Mouse (Mus musculus): ENCODE data around the gene Olfr154. TPM values are rescaled to one million over a fixed set of nuclear protein-coding genes. Genes with fewer than 3 reads are reported as not detected.
"Not testable (repeated sequence)": the region's sequence is repeated elsewhere in the genome, so short reads cannot be mapped to it uniquely, and the experiment has no call there.

The Olfr154 gene
- not detected in 2 replicates for polyA plus RNA-seq (2015; fragmentation: Nextera tagmentation; extraction: Ambion mirVana)

DNA sequence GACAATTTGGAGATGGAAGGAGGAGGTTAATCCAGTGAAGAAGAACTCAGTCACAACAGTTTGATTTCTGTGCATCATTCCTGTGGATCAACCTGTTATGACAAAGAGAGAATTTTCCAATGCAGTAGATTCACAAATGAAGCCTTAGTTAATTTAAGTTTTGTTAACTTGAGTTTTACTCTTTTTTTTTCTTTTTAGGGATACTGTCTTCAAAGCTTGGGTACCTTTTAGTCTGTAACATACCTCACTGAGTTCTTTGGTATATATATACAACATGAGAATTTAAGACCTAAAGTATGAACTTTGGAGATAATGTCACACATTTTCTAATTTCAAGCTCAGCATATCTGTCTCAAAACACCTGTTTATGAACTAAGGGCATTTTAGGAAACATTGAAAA lies at the start of gene Olfr154:
TSS of gene Olfr154 (minus strand) at position 101 of the 400 bp plus-strand sequence.
- not testable (repeated sequence) for H3K9ac ChIP-seq (ENCODE audit: low read depth, low read length); H3K27me3 ChIP-seq (replicated peaks; ENCODE audit: control insufficient read depth, insufficient read depth, low read length); H3K4me3 ChIP-seq (ENCODE audit: low read length); H3K4me1 ChIP-seq (ENCODE audit: control insufficient read depth, insufficient read depth, low read length); H3K9me3 ChIP-seq (ENCODE audit: control insufficient read depth, low read length); ATAC-seq; H3K4me2 ChIP-seq (ENCODE audit: low read depth, low read length); H3K36me3 ChIP-seq (ENCODE audit: control insufficient read depth, insufficient read depth, low read length); H3K27ac ChIP-seq (ENCODE audit: low read length)

DNA sequence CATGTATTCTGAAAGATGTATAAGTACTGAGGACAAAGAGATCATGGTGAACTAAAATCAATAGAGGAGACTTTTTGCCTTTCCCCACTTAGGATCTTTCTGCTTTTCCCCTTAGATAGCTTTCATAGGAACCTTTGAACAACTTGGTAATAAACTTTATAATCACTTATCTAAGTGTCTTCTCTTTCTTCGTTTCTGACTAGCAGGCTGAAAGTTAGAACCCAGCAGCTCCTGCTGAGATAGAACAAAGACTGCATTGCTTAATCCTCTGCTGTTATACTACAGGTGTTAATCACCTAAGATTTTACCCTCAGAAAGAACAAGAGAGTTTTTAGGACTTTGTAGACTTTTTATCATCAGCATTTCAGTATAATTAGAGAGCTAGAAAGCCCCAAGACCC lies 46.9 kb upstream of the Olfr154 start:
- peak; percentile 75 for ATAC-seq

DNA sequence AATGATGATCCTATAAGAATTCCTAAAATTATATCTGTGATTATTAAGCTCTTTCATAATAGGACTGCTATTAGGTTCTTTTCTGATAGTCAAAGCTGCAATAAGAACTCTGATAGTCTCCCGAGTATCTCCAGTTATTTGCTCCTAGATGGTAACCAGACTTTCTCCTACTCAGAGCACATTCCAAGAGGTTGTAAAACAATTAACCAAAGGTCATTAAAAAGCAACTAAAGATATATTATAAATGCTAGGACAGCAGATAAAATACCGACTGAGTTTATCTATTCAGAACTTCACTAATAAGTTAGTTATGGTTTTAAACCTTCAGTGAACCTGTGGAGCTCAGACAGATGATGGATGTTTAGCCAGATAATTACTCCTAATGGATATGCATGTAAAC lies 46.4 kb upstream of the Olfr154 start:
- H3K36me3 ChIP-seq (ENCODE audit: control insufficient read depth, insufficient read depth, low read length); H3K4me3 ChIP-seq (ENCODE audit: low read length); H3K9ac ChIP-seq (ENCODE audit: low read depth, low read length); H3K9me3 ChIP-seq (ENCODE audit: control insufficient read depth, low read length); H3K4me1 ChIP-seq (ENCODE audit: control insufficient read depth, insufficient read depth, low read length); H3K4me2 ChIP-seq (ENCODE audit: low read depth, low read length); H3K27ac ChIP-seq (ENCODE audit: low read length); H3K27me3 ChIP-seq (replicated peaks; ENCODE audit: control insufficient read depth, insufficient read depth, low read length): not testable (repeated sequence)
- ATAC-seq: peak; percentile 79
- 11% methylated on average over 2 of the region's 2 CpGs for WGBS

More for the DNA sequence above, 46.9 kb upstream of the Olfr154 start:
- no peaks in the 10 kb centered on the region for H3K9me3 ChIP-seq (ENCODE audit: control insufficient read depth, low read length)
- no peak overlapping the region for H3K9ac ChIP-seq (ENCODE audit: low read depth, low read length)
- no peak overlapping the region for H3K4me2 ChIP-seq (ENCODE audit: low read depth, low read length)
- no peaks in the 10 kb centered on the region for H3K4me1 ChIP-seq (ENCODE audit: control insufficient read depth, insufficient read depth, low read length)
- H3K27ac ChIP-seq (ENCODE audit: low read length): no peak overlapping the region
- no peaks in the 10 kb centered on the region for H3K36me3 ChIP-seq (ENCODE audit: control insufficient read depth, insufficient read depth, low read length)
- no peaks in the 10 kb centered on the region for H3K27me3 ChIP-seq (replicated peaks; ENCODE audit: control insufficient read depth, insufficient read depth, low read length)
- WGBS: 19% methylated on average over 1 of the region's 1 CpGs
- H3K4me3 ChIP-seq (ENCODE audit: low read length): no peak overlapping the region

DNA sequence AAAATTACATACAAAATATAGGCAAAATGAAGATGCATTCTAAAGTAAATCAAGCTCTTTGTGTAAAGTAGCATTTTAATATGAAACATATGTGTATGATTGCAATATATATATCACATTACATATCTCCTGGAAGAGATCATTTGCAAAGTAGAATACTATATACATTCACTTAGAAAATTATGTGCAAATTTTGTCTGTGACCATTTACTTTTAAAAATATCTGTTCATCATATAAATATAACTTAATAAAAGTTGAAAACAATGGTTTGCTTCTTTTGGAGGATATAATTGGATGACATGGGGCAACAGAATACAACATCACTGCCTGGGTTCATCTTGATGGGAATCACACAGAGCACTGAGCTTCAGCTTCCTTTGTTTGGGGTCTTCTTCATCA lies 24.9 kb upstream of the Olfr154 start, which contains the start of gene Olfr1008:
TSS of gene Olfr1008 (plus strand) at position 301 of the 400 bp plus-strand sequence.
- no peaks in the 10 kb centered on the region for H3K36me3 ChIP-seq (ENCODE audit: control insufficient read depth, insufficient read depth, low read length)
- H3K4me3 ChIP-seq (ENCODE audit: low read length): no peak within 1 kb of the TSS
- H3K9ac ChIP-seq (ENCODE audit: low read depth, low read length): no peak within 1 kb of the TSS
- H3K4me2 ChIP-seq (ENCODE audit: low read depth, low read length): no peak within 1 kb of the TSS
- no peaks in the 10 kb centered on the region for H3K27me3 ChIP-seq (replicated peaks; ENCODE audit: control insufficient read depth, insufficient read depth, low read length)
- H3K9me3 ChIP-seq (ENCODE audit: control insufficient read depth, low read length): no peaks in the 10 kb centered on the region
- ATAC-seq: no peak
- H3K27ac ChIP-seq (ENCODE audit: low read length): no peak within 1 kb of the TSS
- H3K4me1 ChIP-seq (ENCODE audit: control insufficient read depth, insufficient read depth, low read length): no peaks in the 10 kb centered on the region

DNA sequence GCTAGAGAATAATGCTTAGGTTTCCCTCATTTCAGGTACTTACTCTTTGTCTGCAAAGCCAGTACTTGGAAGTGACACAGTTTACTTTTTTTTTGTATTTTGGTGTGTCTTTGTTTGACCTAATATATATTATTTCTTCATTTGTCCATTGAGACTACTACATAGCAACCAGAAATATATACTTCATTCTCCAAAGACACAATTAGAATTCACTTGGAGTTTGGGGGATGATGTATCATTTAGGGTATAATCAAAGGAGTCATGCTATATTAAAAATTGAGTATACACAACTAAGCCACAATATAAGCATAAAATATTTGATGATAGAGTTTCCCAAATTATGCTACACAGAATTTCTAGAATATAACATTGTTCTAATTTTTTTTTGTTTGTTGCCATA lies 14.4 kb upstream of the Olfr154 start, which contains the start of gene Olfr1006:
TSS of gene Olfr1006 (minus strand) at position 101 of the 400 bp plus-strand sequence.
- Histone ChIP-seq H3K27ac (ENCODE audit: low read length) (no peak within 1 kb of the TSS), H3K4me3 (ENCODE audit: low read length) (no peak within 1 kb of the TSS), H3K4me2 (ENCODE audit: low read depth, low read length) (no peak within 1 kb of the TSS), H3K36me3 (ENCODE audit: control insufficient read depth, insufficient read depth, low read length) (no peaks in the 10 kb centered on the region), H3K27me3 (replicated peaks; ENCODE audit: control insufficient read depth, insufficient read depth, low read length) (no peaks in the 10 kb centered on the region), H3K9ac (ENCODE audit: low read depth, low read length) (no peak within 1 kb of the TSS), H3K9me3 (ENCODE audit: control insufficient read depth, low read length) (no peaks in the 10 kb centered on the region), H3K4me1 (ENCODE audit: control insufficient read depth, insufficient read depth, low read length) (no peaks in the 10 kb centered on the region)
- ATAC-seq: no peak

DNA sequence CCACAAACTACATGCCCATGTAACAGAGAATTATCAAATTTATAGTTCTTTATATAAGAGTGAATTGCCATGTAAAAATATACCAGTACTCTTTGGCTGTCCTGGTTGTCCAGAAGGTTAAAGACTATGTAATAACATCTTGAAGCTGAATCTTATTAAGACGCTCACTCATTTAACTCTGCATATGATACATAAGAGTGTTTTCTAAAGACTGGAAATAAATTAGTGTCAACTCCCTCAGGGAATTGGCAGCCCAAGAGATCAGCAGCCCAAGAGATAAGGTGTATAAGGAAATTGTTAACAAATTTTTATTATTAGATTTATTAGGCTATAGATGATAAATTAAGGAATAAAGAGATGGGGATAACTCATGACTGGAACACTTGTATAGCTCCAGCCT lies 13.7 kb downstream of the Olfr154 start, which contains the start of gene Olfr1002:
TSS of gene Olfr1002 (minus strand) at position 101 of the 400 bp plus-strand sequence.
- ATAC-seq: no peak
- Histone ChIP-seq H3K9me3 (ENCODE audit: control insufficient read depth, low read length) (no peaks in the 10 kb centered on the region), H3K27ac (ENCODE audit: low read length) (no peak within 1 kb of the TSS), H3K4me1 (ENCODE audit: control insufficient read depth, insufficient read depth, low read length) (no peaks in the 10 kb centered on the region), H3K9ac (ENCODE audit: low read depth, low read length) (no peak within 1 kb of the TSS), H3K4me2 (ENCODE audit: low read depth, low read length) (no peak within 1 kb of the TSS), H3K4me3 (ENCODE audit: low read length) (no peak within 1 kb of the TSS), H3K36me3 (ENCODE audit: control insufficient read depth, insufficient read depth, low read length) (no peaks in the 10 kb centered on the region), H3K27me3 (replicated peaks; ENCODE audit: control insufficient read depth, insufficient read depth, low read length) (no peaks in the 10 kb centered on the region)
- 85% methylated on average over 1 of the region's 1 CpGs for WGBS

Other genes starting within 250 kb of the Olfr154 start
- gene Olfr993, start 249.6 kb downstream of the Olfr154 start, polyA plus RNA-seq (2015; fragmentation: Nextera tagmentation; extraction: Ambion mirVana): not detected in 2 replicates
- gene Olfr994, start 228.0 kb downstream of the Olfr154 start, polyA plus RNA-seq (2015; fragmentation: Nextera tagmentation; extraction: Ambion mirVana): not detected in 2 replicates
- not detected in 2 replicates for gene Olfr995, start 220.8 kb downstream of the Olfr154 start, polyA plus RNA-seq (2015; fragmentation: Nextera tagmentation; extraction: Ambion mirVana)
- 0.09 TPM in 1 of 2 replicates, not detected in the other for gene 4833423E24Rik, start 145.4 kb downstream of the Olfr154 start, polyA plus RNA-seq (2015; fragmentation: Nextera tagmentation; extraction: Ambion mirVana)
- not detected in 2 replicates for gene Olfr996, start 85.2 kb downstream of the Olfr154 start, polyA plus RNA-seq (2015; fragmentation: Nextera tagmentation; extraction: Ambion mirVana)
- gene Olfr998, start 75.5 kb downstream of the Olfr154 start, polyA plus RNA-seq (2015; fragmentation: Nextera tagmentation; extraction: Ambion mirVana): not detected in 2 replicates
- gene Olfr1000, start 52.6 kb downstream of the Olfr154 start, polyA plus RNA-seq (2015; fragmentation: Nextera tagmentation; extraction: Ambion mirVana): not detected in 2 replicates
- gene Olfr1002, start 13.8 kb downstream of the Olfr154 start, polyA plus RNA-seq (2015; fragmentation: Nextera tagmentation; extraction: Ambion mirVana): not detected in 2 replicates
- gene Olfr1006, start 14.3 kb upstream of the Olfr154 start, polyA plus RNA-seq (2015; fragmentation: Nextera tagmentation; extraction: Ambion mirVana): not detected in 2 replicates
- gene Olfr1008, start 25.0 kb upstream of the Olfr154 start, polyA plus RNA-seq (2015; fragmentation: Nextera tagmentation; extraction: Ambion mirVana): not detected in 2 replicates
- not detected in 2 replicates for gene Olfr1009, start 51.0 kb upstream of the Olfr154 start, polyA plus RNA-seq (2015; fragmentation: Nextera tagmentation; extraction: Ambion mirVana)
- not detected in 2 replicates for gene Olfr1012, start 98.3 kb upstream of the Olfr154 start, polyA plus RNA-seq (2015; fragmentation: Nextera tagmentation; extraction: Ambion mirVana)
- not detected in 2 replicates for gene Olfr1013, start 102.6 kb upstream of the Olfr154 start, polyA plus RNA-seq (2015; fragmentation: Nextera tagmentation; extraction: Ambion mirVana)
- gene Olfr1014, start 108.3 kb upstream of the Olfr154 start, polyA plus RNA-seq (2015; fragmentation: Nextera tagmentation; extraction: Ambion mirVana): not detected in 2 replicates
- gene Olfr1015, start 117.6 kb upstream of the Olfr154 start, polyA plus RNA-seq (2015; fragmentation: Nextera tagmentation; extraction: Ambion mirVana): not detected in 2 replicates
- gene Olfr1016, start 138.1 kb upstream of the Olfr154 start, polyA plus RNA-seq (2015; fragmentation: Nextera tagmentation; extraction: Ambion mirVana): not detected in 2 replicates
- not detected in 2 replicates for gene Olfr1018, start 154.0 kb upstream of the Olfr154 start, polyA plus RNA-seq (2015; fragmentation: Nextera tagmentation; extraction: Ambion mirVana)
- not detected in 2 replicates for gene Olfr1019, start 181.0 kb upstream of the Olfr154 start, polyA plus RNA-seq (2015; fragmentation: Nextera tagmentation; extraction: Ambion mirVana)
- not detected in 2 replicates for gene Olfr1020, start 182.6 kb upstream of the Olfr154 start, polyA plus RNA-seq (2015; fragmentation: Nextera tagmentation; extraction: Ambion mirVana)
- gene Olfr1022, start 204.1 kb upstream of the Olfr154 start, polyA plus RNA-seq (2015; fragmentation: Nextera tagmentation; extraction: Ambion mirVana): not detected in 2 replicates
- gene Olfr1023, start 221.2 kb upstream of the Olfr154 start, polyA plus RNA-seq (2015; fragmentation: Nextera tagmentation; extraction: Ambion mirVana): not detected in 2 replicates
- not detected in 2 replicates for gene Olfr1024, start 240.6 kb upstream of the Olfr154 start, polyA plus RNA-seq (2015; fragmentation: Nextera tagmentation; extraction: Ambion mirVana)

All from intestine, embryonic 16.5 days (tissue).